Mouse (Mus musculus) lung, postnatal 36 days (tissue): ENCODE data around the gene Nrg3.

ENCODE experiments used
- DNase-seq: peaks from one replicate; pipeline ENCODE4 v3.0.0; 2022; ENCODE audit warnings: mixed read lengths

Gene Nrg3

DNA sequence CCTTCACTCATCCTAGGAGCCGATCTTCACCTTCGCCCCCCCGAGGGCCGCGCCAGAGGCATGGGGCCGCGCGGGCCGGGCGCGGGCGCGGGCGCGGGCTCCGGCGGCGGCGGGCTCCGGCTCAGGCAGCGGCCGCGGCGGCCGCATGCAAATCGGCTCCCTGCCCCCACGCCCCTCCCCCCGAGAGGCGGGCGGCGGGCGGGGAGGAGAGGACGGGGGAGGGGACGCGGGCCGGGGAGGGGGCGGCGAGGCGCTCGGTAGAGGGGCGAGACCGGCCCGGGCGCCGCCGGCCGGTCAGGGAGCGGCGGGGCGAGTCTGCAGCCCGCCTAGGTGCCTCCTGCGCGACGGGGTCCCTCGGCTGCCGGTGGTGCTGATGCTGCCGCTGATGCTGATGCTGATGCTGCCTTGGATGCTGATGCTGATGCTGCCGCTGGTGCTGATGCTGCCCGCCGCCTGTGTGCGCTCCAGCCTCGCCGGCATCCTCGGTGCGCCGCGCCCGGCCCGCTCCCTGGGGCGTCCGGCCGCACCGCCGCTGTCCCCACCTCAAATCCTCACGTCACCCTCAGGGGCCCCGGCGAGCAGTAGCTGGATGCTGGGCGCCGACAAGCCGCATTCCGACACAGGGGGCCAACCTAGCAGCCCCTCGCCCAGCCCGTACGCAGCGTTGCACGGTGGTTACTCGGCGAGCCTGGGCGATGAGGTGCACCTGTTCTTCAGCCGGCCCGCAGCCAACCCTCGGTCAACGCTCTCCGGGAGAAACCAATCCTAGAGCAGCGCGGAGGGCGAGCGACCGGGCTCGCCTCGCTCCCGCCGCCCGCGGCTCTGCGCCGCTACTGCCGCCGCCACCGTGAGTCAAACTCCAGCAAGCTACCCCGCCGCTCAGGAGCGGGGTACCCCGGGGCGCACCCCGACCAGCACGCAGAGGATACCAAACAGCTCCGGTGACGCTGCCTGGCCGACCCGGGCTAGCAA lies at the start of gene Nrg3:
Nrg3 (minus strand) TSS at position 299 of the 972 bp plus-strand sequence.
- no peak for DNase-seq

DNA sequence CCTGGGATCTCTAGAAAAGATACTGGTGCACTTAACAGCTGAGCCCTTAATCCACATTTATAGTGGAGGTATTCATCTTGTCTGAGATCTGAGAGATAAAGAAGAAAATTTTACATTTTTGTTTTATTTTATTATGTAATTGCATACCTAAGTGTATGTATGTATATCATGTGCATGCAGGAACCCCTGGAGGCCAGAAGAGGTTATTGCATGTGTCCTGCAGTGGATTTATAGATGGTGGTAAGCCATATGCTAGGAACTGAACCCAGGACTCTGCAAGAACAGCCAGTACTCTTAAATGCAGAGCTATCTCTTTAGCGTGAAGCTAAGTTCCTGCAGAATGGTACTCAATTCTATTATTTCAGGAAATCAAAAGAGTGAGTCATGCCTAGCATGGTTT lies 36.1 kb upstream of the Nrg3 start:
- no peak for DNase-seq

DNA sequence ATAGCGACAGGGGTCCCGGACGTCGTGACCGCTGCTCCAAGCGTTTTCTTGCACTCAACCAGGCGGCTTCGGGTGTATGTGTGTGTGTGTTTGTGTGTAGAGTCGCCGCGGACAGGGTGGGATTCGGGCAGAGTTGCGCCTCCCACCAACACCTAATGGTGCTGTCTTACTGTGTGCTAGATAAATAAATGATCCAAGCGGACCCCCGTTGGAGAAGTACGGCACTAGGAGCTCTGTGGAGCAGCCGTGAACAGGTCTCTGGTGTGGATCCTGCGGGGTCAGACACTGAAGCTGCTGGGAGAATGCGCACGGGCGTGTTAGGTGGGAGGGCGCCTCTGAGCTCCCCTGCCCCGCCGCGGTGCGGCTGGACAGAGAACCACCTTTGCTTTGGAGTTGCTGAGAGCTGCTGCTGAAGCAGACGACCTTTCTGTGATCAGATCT lies 903 bp upstream of the Nrg3 start:
- DNase-seq: no peak

DNA sequence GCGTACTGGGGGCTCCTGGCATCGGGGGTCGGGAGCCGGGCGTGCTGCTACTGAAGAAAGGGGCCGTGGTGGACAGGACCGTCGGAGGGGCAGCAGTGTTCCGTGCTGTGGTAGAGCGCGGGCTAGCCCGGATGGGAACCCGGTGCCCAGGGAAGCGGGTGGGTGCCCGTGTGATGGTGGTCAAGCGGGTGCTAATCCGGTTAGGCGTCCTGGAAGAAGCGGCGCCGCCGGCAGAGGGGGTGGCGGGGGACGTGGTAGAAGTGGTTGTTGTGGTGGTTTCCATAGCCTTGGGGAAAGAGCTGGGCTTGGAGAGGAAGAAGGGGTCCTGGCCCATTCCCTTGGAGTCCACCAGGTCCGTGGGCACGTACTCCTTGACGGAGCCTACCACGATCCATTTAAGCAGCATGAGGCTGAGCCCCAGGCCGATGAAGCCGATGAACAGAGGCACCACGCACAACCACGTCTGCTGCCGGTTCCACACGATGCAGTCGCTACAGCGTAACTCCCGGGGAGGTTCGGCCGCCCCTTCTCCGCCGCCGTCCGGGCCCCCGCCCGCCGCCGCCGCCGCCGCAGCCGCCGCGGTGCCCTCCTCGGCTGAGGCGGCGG lies 639 bp downstream of the Nrg3 start:
- DNase-seq: no peak

DNA sequence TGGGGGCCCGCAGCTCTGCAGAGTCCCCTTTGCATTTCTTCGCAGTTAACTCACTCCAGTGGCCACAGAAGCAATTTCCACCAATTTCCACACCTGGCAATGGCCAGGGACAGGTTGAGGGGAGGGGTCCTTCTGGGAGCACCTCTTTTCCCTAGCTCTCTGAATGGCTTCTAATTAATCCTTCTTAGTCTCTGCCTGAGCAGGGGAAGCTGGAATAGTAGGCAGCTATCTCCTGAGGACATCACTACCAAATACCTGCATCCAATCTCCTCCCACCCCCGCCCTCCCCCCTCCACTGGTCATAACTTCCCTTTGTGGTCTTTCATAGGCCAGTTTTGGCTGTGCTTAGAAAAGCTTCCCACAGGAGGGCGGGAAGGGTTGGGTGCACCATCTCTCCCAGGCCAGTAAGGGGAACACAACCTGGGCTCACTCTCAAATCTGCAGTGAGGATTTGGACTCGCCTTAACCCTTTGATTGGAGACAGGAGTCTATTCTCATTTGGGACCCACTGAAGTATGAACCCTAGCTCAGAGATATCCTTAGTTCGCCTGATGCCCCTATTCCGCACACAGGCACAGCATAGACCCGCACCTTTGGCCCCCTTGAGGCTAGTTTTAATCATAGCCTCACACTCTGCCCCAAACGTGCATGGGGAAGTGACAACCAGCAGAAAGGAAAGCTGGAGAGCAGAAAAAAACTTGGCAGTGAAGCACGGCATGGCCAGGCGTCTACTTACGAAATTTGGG lies 1.5 kb downstream of the Nrg3 start:
- no peak for DNase-seq

DNA sequence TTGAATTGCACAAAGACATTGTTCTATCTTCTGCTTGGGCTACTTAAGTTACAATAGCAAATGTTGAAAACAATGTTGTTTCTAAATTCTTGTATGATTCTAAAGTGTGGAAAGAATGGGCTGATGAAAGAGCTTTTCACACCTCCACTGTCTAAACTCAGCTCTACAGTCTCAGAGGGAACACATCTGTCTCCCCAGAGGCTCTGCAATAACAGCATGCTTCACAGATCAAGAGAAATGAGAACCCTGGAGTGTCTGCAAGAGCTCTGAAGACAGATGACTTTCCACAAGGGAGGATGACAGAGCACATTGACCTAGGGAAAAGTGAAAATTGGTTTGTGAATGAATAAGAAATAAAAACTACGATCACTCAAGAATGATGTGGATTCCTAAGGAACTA lies 27.4 kb downstream of the Nrg3 start:
- no peak for DNase-seq

- no peak for DNase-seq
These were observed 44.4 kb downstream of the Nrg3 start for GRCm38 (mm10) chr14:39428503-39428902.

- DNase-seq: no peak
These were observed 51.0 kb downstream of the Nrg3 start for GRCm38 (mm10) chr14:39421874-39422273.

DNA sequence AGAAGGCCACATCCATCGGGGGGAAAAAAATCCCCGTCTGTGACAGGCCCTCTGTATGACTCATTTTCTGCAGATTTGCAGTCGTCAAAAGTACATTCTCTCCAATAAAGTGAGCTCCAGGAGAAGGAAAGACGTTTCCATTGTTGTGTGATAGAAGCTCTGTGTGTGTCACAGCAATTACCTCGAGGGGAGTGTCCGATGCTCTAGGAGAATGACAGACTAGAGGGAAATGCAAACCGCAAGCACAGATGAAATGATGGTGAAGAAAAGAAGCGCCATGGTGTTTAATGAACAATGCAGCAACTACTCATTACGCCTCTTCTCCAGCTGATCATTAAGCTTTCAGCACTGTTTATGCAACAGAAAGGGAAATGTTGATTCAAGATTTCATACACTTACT lies 59.6 kb downstream of the Nrg3 start:
- no peak for DNase-seq

DNA sequence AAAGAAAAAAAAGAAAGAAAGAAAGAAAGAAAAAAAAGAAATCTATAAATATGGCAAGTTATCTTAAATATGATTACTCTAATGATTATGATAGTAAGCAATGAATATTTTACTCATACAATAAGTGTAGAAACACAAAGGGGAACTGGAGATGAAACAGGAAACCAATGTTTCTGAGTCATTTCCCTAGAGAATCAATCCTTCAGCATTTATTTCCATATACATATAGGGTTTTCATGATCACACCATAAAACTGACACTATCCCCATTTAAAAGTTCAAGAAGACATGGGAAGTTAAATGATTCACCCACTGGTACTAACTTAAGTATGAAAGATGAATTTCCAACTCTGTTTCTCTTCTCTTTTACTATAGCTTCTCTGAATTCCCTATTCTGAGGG lies 86.0 kb downstream of the Nrg3 start:
- no peak for DNase-seq

DNA sequence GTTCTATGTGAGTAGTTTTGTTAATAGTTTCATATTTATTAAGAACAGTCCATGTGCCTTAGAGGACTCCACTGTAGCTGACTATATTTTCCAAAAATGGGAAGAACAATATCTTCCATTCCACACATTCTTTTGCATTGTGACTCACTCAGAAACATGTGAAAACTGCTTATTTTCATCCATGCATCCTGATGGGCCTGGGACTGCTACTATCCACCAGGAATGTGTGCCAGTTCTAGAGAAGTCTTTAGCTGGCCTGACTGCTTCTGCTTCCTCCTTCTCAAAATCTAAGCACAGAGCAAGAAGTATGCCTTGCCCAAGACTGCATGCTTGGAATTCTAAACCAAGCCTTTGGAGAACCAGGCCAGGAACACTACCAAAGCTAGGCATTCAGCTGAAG lies 91.6 kb downstream of the Nrg3 start:
- no peak for DNase-seq

DNA sequence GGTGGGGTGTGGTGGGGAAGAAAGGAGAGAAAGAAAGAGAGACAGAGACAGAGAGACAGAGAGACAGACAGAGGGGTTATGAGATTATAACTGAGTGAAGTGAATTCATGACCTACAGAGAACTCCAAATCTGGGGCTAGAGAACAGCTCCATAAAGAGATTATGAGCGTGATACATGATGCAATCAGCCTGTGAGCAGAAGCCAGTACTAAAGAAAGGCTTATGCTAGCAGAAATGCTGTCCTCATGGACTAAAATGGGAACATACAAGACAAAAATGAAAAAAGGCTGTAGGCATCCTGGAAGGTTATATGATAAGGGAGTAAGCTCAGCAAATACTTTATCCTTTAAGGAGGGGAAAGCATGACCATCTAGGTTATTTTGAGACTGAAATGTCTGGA lies 99.7 kb downstream of the Nrg3 start:
- no peak for DNase-seq

DNA sequence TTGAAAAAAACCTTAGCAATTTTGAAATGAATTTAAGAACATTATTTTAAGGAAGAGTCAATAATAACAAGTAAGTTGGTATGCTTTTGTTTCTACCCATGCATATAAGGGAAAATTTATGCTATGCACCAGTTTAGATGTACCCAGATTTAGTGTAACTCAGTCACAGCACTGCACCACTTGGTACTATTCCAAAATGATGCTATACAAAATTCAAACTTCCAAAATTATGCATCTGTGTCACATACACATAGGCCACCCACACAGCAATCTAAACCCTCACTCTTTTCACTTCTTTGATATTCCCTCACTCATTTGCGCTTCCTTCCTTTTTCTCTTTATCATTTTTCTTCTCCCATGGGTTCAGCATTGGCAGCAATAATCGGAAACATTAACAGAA lies 116.6 kb downstream of the Nrg3 start:
- DNase-seq: no peak

DNA sequence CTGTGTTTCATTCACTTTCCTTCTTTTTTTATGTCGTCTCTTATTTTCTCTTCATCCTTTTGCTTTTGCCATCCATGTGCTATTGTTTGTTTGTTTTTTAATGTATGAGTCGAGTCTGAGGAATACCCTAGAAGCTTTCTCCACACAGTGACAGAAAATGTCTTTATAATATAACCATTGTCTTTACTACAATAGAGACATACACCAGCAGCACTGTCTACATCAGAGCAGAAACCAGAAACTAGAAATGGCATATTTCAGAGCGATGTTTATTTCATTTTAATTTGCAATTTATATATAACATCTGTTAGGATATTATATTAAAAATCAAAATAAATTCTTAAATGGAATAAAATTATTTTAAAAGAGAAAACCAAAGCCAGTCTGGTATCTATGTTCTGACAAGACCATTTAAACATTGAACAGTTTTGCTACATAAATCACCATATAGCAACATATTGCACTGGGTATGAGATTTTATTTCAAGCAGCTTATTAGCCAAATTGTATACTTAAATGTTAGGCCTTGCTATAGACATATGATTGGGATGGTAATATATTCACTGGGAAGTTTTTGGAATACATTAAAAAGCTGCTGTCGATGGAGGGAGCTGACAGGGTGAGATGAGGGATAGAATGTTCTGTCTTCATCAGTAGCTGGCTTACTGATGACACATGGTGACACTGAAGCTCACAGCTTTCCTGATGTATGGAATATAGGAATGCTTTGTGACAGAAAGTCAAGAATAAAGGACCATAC lies 120.7 kb downstream of the Nrg3 start:
- no peak for DNase-seq

DNA sequence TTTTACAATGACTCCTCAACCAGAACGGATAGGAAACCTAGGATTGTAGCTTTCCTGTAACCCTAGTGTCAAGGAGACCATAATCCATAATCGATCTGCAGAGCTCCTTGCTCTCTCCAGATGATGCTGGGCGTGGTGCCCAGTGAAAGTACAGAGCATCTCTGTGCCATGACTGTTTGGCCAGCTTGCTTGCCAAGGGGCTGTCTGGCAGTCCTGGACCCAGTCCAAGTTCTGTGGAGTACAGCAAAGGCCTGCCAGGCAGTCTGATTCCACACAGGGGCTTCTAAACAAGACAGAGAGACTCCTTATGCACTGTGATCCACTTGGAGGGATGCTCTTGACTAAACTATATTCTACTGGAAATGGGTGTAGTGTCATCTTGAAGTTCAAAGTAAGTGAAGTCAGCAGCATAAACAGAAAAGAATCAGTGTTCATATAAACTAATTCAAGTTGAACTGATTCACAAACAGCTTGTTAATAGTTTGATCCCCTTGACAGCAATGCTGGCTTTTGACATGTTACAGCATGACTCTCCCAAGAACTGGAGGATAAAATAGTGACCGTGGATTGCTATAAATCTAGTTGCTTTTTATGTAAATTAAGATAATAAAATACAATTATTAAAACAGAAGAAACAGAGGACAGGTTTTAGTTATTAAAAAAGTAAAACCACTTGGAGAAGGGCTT lies 155.3 kb downstream of the Nrg3 start:
- no peak for DNase-seq

DNA sequence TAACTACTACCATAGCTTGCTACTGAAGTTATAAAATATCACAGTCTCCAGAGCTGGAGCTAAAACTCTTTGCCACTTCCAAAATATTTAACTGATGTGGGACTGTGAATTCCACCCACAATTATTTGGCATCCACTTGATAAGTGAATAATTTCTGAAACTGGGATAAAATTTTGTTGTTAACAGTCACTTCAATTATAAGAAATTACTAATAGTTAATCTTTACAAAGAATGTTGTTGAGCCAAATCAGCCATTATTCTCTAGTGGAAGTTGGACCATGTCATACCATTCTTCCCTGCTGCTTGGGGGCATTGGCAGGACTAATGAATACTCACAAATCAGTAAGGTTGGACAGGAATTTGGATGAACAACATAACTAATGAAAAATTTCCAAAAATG lies 158.8 kb downstream of the Nrg3 start:
- DNase-seq: no peak

- DNase-seq: no peak
These were observed 207.8 kb downstream of the Nrg3 start for GRCm38 (mm10) chr14:39265121-39265520.

DNA sequence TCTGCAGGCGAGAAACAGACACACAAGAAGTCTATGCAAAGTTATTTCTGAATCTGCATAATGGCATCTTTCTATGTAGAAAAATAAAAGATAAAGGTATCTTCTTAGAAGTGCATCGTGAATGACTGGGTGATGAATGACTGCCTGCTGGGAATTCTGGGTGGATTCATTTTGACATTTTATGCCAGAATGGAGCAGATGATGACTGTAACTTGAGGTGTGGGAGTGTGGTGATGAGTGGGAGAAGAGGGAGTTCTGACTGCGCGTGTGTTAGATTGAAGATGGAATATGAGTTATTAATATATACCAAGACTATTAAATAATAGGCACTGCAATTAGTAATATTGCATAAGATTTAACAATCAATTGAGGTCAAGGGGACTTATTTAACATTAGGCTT lies 208.5 kb downstream of the Nrg3 start:
- DNase-seq: no peak

DNA sequence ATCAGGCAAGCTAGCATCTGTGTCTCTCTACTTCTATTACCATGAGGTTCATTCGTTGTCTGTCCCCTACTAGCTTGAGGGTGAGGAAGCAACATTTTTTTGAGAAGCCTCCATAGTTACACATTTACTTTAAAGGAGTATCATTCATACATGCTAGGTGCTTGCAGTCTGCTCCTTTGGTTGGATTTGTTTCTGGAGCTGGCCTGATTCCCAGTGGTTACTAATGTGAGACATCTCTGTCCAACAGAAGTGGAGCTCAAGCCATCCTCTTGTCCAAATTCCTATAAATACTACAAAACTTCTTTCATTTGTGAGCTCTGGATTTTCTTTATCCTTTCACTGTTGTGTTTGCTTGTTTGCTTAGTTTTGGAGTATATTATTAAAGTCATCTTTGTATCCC lies 211.9 kb downstream of the Nrg3 start:
- DNase-seq: no peak

DNA sequence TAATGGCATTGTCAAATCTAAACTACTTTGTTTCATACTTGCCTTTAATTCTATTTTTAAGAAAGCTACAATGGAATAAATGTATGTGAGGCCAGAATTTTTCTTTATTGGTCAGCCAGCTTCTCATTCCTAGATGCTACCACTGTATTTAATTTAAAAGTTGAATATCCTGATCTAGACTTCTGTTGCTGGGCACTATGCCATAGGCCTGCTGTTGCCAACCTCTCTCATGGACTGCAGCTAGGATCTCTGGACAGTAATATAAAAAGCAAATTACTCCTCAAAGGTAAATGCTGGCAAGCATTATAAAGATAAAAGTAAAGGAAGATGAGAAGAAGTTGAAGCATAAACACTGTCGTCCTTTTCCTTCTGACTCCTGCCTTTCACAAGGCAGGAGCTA lies 217.5 kb downstream of the Nrg3 start:
- no peak for DNase-seq

- DNase-seq: no peak
These were observed 232.6 kb downstream of the Nrg3 start for GRCm38 (mm10) chr14:39240267-39240666.

GRCm38 (mm10) chr14:39211472-39211871 lies 261.4 kb downstream of the Nrg3 start:
- no peak for DNase-seq
